Mouse (Mus musculus): Measurements from ENCODE around the gene Tsc22d3. TPM values are rescaled to one million over a fixed set of nuclear protein-coding genes. Genes with fewer than 3 reads are reported as not detected.
"Not testable (repeated sequence)": the region's sequence is repeated elsewhere in the genome, so short reads cannot be mapped to it uniquely, and the experiment has no call there.

The Tsc22d3 gene
- polyA plus RNA-seq, 1 experiment from 2014 or later, result 139 TPM

- Histone ChIP-seq H3K4me1 (peaks cover 4% of the 10 kb centered on the region; the same call in 1 of the 2 replicates), H3K4me3 (peak overlapping the region; percentile 42), H3K27me3 (ENCODE audit: insufficient read depth, poor library complexity, severe bottlenecking) (peaks cover 29% of the 10 kb centered on the region; the same call in 1 of the 2 replicates), H3K36me3 (no peaks in the 10 kb centered on the region), H3K27ac (peak overlapping the region; percentile 67), H3K9me3 (no peaks in the 10 kb centered on the region)
- DNase-seq (ENCODE audit: low spot score), result peak; percentile 94
- WGBS, result 25% methylated on average over 25 of the region's 25 CpGs
Observed at GRCm38 (mm10) chrX:140520146-140521102, 80.0 kb downstream of the Tsc22d3 start.

- peaks cover 4% of the 10 kb centered on the region; the same call in 1 of the 2 replicates for H3K4me1 ChIP-seq
- no peaks in the 10 kb centered on the region for H3K9me3 ChIP-seq
- DNase-seq (ENCODE audit: low spot score), result no peak
- no peak overlapping the region for H3K27ac ChIP-seq
- no peaks in the 10 kb centered on the region for H3K36me3 ChIP-seq
- H3K27me3 ChIP-seq (ENCODE audit: insufficient read depth, poor library complexity, severe bottlenecking), result peaks cover 48% of the 10 kb centered on the region; the same call in 1 of the 2 replicates
- H3K4me3 ChIP-seq, result no peak overlapping the region
- 85% methylated on average over 8 of the region's 8 CpGs for WGBS
Observed at GRCm38 (mm10) chrX:140518351-140518750, 82.1 kb downstream of the Tsc22d3 start.

GRCm38 (mm10) chrX:140513379-140513778 is 87.1 kb downstream of the Tsc22d3 start:
- Histone ChIP-seq H3K27ac (no peak overlapping the region), H3K4me3 (no peak overlapping the region), H3K4me1 (peaks cover 6% of the 10 kb centered on the region; the same call in 1 of the 2 replicates), H3K9me3 (no peaks in the 10 kb centered on the region), H3K27me3 (ENCODE audit: insufficient read depth, poor library complexity, severe bottlenecking) (peaks cover 68% of the 10 kb centered on the region), H3K36me3 (no peaks in the 10 kb centered on the region)
- 91% methylated on average over 2 of the region's 2 CpGs for WGBS
- DNase-seq (ENCODE audit: low spot score), result no peak

GRCm38 (mm10) chrX:140511687-140512651 is 88.5 kb downstream of the Tsc22d3 start:
- WGBS, result 59% methylated on average over 7 of the region's 7 CpGs
- Histone ChIP-seq H3K27me3 (ENCODE audit: insufficient read depth, poor library complexity, severe bottlenecking) (peaks cover 64% of the 10 kb centered on the region), H3K27ac (no peak overlapping the region), H3K36me3 (no peaks in the 10 kb centered on the region), H3K4me1 (peaks cover 6% of the 10 kb centered on the region; the same call in 1 of the 2 replicates), H3K4me3 (no peak overlapping the region), H3K9me3 (no peaks in the 10 kb centered on the region)
- no peak for DNase-seq (ENCODE audit: low spot score)

- H3K27me3 ChIP-seq (ENCODE audit: insufficient read depth, poor library complexity, severe bottlenecking), result peaks cover 62% of the 10 kb centered on the region
- no peaks in the 10 kb centered on the region for H3K36me3 ChIP-seq
- H3K4me1 ChIP-seq, result peaks cover 9% of the 10 kb centered on the region; the same call in 1 of the 2 replicates
- WGBS, result 32% methylated on average over 24 of the region's 24 CpGs
- H3K9me3 ChIP-seq, result no peaks in the 10 kb centered on the region
- H3K4me3 ChIP-seq, result peak overlapping the region; percentile 32
- DNase-seq (ENCODE audit: low spot score), result no peak
- peak overlapping the region; percentile 67; the same call in 1 of the 2 replicates for H3K27ac ChIP-seq
Observed at GRCm38 (mm10) chrX:140510696-140511429, 89.6 kb downstream of the Tsc22d3 start.

- Histone ChIP-seq H3K4me1 (peaks cover 12% of the 10 kb centered on the region; the same call in 1 of the 2 replicates), H3K27me3 (ENCODE audit: insufficient read depth, poor library complexity, severe bottlenecking) (peaks cover 58% of the 10 kb centered on the region), H3K27ac (no peak overlapping the region), H3K4me3 (no peak overlapping the region), H3K36me3 (no peaks in the 10 kb centered on the region), H3K9me3 (no peaks in the 10 kb centered on the region)
- DNase-seq (ENCODE audit: low spot score), result no peak
- WGBS, result 56% methylated on average over 6 of the region's 6 CpGs
Observed at GRCm38 (mm10) chrX:140509817-140510216, 90.6 kb downstream of the Tsc22d3 start.

GRCm38 (mm10) chrX:140508791-140509190 is 91.7 kb downstream of the Tsc22d3 start:
- not testable (repeated sequence) for H3K27ac ChIP-seq; H3K4me3 ChIP-seq; DNase-seq (ENCODE audit: low spot score); H3K36me3 ChIP-seq; H3K9me3 ChIP-seq
- peaks cover 47% of the 10 kb centered on the region for H3K27me3 ChIP-seq (ENCODE audit: insufficient read depth, poor library complexity, severe bottlenecking)
- WGBS, result 79% methylated on average over 4 of the region's 4 CpGs
- peaks cover 12% of the 10 kb centered on the region; the same call in 1 of the 2 replicates for H3K4me1 ChIP-seq

- Histone ChIP-seq H3K27me3 (ENCODE audit: insufficient read depth, poor library complexity, severe bottlenecking) (peaks cover 35% of the 10 kb centered on the region), H3K36me3 (no peaks in the 10 kb centered on the region), H3K4me1 (peaks cover 12% of the 10 kb centered on the region; the same call in 1 of the 2 replicates), H3K9me3 (no peaks in the 10 kb centered on the region), H3K27ac (no peak overlapping the region), H3K4me3 (no peak overlapping the region)
- DNase-seq (ENCODE audit: low spot score), result no peak
- WGBS, result 83% methylated on average over 1 of the region's 1 CpGs
Observed at GRCm38 (mm10) chrX:140507377-140507776, 93.1 kb downstream of the Tsc22d3 start.

- Histone ChIP-seq H3K4me1 (peaks cover 12% of the 10 kb centered on the region; the same call in 1 of the 2 replicates), H3K27ac (no peak overlapping the region), H3K36me3 (no peaks in the 10 kb centered on the region), H3K9me3 (no peaks in the 10 kb centered on the region), H3K4me3 (no peak overlapping the region), H3K27me3 (ENCODE audit: insufficient read depth, poor library complexity, severe bottlenecking) (peaks cover 27% of the 10 kb centered on the region; the same call in 1 of the 2 replicates)
- WGBS, result 84% methylated on average over 6 of the region's 6 CpGs
- no peak for DNase-seq (ENCODE audit: low spot score)
Observed at GRCm38 (mm10) chrX:140506436-140507180, 93.9 kb downstream of the Tsc22d3 start.

- no peak for DNase-seq (ENCODE audit: low spot score)
- Histone ChIP-seq H3K4me1 (peaks cover 6% of the 10 kb centered on the region; the same call in 1 of the 2 replicates), H3K36me3 (no peaks in the 10 kb centered on the region), H3K9me3 (no peaks in the 10 kb centered on the region), H3K27ac (no peak overlapping the region), H3K4me3 (no peak overlapping the region), H3K27me3 (ENCODE audit: insufficient read depth, poor library complexity, severe bottlenecking) (peaks cover 18% of the 10 kb centered on the region; the same call in 1 of the 2 replicates)
- 61% methylated on average over 15 of the region's 15 CpGs for WGBS
Observed at GRCm38 (mm10) chrX:140505497-140506238, 94.8 kb downstream of the Tsc22d3 start.

GRCm38 (mm10) chrX:140503905-140504304 is 96.6 kb downstream of the Tsc22d3 start:
- Histone ChIP-seq H3K9me3 (no peaks in the 10 kb centered on the region), H3K4me3 (no peak overlapping the region), H3K4me1 (peaks cover 6% of the 10 kb centered on the region; the same call in 1 of the 2 replicates), H3K27ac (no peak overlapping the region), H3K36me3 (no peaks in the 10 kb centered on the region), H3K27me3 (ENCODE audit: insufficient read depth, poor library complexity, severe bottlenecking) (peaks cover 10% of the 10 kb centered on the region; the same call in 1 of the 2 replicates)
- WGBS, result 13% methylated on average over 7 of the region's 7 CpGs
- DNase-seq (ENCODE audit: low spot score), result peak; percentile 86

Data from heart, embryonic 10.5 days (tissue).